Mouse (Mus musculus) megakaryocyte-erythroid progenitor cell, adult 5-6 weeks (primary cell): ENCODE results near the gene Fgfr2. TPM values are rescaled to one million over a fixed set of nuclear protein-coding genes. Genes with fewer than 3 reads are reported as not detected.

Experiments used
- ATAC-seq: replicated peaks from 2 replicates; pipeline ENCODE4 v1.8.0; 2016; ENCODE audit warnings: mild to moderate bottlenecking, inconsistent platforms; ENCODE audit not compliant: severe bottlenecking, poor library complexity, low FRiP score, low TSS enrichment
- total RNA-seq, 2 experiments: library from RNA; stranded (forward) in 1 of 2; stranded (reverse) in 1 of 2; fragments of 200-1000, 215-1000 nt in 1 of 2; fragments of >200 nt in 1 of 2; fragmentation: Nextera tagmentation in 1 of 2; gene quantifications; 2 replicates each; pipeline ENCODE4 v1.2.3; 2014 to 2017

Fgfr2 gene
- total RNA-seq, 2 experiments from 2014 or later: not detected

DNA sequence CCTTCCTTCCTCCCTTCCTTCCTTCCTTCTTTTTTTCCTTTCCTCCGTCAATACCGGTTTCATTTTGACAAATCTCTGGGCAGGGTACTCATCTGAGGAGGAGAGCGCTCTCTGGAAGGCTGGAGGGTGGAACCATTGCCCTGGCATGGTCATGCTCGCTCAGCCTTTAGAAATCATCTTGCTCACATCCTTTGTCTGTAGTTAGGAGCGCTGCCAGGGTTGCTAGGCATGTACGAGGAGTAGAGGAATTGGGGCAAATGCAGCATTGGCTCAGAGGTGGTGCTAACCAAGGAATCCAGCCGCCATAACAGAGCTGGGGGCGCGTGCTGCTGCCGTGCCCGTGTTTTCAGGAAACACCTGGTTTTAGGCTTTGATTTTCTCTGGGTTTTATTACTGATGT, 491.8 kb downstream of the Fgfr2 start:
- ATAC-seq: no peak

DNA sequence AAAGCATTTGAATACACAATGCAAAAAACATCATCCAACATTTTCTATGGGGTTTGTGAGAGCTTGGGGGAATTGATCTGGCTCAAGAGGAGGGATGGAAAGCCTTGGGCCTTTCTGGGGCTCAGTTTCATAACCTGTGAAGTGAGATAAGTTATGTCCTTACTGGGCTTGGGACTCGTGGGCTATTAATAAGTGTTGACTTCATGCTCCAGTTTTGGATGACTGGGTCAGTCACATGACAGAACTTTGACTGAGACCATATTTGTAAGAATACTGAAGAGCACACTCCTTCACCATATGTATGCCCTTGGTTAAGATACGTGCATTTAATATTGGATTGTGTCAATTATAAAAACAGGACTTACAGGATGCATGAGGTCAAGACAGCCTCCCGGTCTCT, 495.7 kb downstream of the Fgfr2 start:
- ATAC-seq: no peak

DNA sequence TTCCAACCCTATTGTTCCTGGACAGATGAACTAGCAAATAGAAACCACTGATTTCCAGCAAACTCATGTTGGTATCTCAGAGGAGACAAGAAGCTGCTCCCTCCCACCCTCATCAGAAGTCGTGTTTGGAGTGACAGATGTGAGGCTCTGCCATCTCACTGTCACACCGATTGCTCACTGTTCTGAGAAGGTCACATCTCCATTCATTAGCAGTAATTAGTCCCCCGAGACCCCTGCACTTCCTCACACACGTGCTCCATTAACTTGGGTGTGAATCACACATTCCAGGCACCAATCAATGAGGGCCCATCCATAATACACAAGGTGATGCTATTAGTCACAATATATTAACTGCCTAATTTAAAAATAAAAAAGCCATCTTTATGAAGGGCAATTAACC, 497.0 kb downstream of the Fgfr2 start:
- ATAC-seq: no peak

DNA sequence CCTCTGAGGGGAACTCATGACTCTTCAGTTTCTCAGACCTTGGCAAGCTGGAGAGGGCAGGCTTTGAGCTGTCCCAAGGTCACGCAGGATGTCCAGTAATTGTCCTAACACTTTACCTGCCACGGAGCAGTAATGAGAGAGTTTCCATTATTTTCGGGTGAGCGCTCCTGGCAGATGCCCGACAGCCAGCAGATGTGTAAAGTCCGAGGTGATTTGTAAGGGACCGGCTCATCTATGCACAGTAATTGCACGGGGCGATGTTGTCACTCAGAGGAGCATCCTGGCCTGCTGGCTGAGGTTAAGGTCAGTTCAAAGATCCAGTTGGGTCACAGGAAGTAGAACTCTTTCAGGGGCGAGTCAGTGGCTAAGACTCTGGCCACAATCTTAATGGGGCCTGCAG, 499.0 kb downstream of the Fgfr2 start:
- ATAC-seq: no peak

DNA sequence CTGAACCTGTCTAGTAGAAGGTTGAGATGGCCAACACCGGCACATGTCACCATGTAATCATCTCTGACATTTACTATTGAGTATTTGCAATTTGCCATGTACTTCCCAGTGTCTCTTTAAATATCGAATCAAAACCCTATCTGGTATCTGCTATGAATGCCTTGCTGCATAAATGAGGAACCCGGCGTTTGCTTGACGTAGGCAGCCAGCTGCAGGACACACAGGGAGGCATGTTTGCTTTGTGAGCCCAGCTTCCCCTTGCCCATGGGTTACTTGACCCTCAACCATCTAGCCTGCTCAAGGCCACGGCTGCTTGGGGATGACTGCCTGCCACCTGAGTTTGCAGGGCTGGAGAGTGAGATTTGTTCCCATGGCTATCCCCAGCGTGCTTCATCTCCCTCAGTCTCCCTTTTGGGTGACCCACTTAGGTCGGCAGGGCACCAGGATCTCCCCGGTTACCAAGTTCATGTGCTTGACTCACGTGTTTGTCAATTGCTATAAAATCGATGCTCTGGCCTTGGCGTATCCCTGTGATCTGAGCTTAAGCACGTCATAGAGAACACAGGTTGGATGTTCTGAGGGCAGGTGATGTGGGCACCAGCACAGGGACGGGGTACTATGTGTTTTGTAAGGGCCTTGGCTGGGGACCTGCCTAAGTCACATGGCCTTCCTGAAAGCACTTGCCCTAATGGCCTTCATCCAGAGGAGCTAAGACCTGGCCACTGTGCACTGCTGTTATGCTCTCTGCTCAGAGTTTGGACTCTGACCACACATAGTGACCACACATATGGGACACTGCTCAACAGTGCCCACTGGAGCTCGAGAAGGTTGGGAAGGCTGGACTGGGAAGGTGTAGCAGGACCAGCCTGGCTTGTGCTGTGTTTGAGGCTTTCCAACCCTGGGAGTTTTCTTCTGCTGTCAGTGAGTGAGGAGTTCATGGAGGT, 502.9 kb downstream of the Fgfr2 start:
- no peak for ATAC-seq

DNA sequence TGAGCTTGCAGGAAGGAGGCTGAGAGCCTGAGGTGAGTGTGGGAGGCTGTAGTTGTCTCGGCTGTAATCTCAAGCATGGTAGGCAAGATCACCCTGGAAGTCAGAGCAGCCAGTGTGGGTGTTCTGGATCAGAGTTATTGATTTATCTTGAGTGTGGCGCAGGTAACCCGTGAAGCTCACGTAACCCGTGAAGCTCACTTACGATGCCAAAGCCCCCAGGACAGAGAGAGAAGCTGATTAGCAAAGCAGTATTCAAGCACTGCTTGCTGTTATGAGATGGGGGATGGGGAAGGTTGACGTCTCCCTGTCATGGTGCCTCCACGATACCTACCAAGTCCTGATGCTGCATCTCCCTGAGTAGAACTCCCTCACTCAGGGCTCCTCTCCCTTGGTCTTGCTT, 503.6 kb downstream of the Fgfr2 start:
- ATAC-seq: no peak

DNA sequence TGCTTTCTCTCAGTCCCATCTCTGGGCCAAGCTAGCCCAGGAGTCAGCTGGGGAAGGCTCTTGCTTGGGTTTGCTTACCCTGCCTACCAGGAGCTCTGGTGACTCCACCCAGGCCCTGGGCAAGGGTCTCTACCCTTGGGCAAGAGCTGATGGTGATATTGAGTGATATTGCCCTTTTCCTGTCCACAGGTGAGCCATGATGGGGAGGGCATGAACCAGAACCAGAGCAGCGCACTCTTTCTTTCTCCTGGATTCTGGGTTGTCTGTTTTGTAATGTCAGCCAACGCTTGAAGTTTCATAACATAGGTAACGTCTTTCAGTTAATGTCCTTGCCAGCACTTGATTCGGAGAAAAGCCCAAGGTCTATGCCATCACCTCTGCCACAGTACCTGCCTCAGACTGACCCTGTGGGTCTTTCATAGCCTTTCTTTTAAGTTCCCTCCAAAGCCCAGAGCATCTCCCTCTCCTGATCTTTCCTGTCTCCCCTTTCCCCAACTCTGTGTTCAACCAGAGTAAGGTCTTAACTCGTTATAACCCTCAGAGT, 506.1 kb downstream of the Fgfr2 start:
- ATAC-seq: no peak

DNA sequence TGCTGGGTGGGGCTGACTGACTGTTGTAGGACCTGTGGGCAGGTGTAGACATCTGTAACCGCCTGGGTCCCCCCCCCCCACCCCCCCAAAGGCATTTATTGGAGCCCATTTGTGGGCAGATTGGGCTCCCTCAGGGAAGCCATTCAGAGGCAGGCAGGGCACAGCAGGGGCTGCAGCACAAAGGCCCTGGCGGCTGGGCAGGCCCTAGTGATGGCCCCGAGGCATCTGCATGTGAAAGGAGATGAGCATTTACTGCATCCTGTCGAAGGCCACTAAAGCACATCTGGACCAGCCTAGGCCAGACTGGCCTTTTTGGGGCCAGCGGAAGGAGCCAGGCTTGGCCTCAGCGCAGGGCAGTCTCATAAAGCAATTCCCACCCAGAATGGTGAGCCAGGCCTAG, 506.8 kb downstream of the Fgfr2 start:
- ATAC-seq: no peak

DNA sequence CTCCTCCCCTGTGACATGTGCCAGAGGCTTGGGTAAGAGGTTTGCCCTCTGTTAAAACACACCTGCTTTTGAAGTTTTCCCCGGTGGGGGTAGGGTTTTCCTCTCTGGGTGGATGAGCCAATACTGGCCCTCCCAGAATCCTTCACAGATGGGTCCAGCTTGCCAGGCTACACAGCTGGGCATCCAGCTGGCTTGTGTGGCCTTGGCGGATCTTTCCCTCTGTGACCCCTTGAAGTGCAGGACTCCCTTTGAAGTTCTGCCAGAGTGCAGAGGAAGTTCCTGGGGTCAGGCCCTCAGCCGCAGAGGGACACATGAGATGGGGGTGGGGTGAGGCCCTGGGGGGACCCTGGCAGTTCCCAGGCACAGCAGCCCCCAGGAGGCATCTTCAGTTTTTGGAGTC, 507.8 kb downstream of the Fgfr2 start:
- ATAC-seq: no peak

DNA sequence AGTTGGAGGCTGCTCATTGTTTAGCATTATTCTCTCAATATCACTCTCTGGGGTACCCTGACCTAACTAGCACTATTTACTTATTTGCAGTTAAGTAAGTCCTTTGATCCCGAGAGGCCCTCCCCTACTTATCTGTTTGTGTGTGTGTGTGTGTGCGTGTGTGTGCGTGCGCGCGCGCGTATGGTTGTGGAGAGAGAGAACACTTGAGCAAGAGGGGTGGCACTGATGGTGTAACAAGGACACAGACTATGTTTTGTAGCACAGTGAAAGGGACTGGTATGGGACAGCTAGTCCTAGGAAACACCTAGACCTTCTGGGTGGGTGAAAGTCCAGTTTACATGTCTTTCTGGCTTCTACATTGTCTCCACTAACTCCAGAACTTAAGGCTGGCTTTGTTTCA, 511.6 kb downstream of the Fgfr2 start:
- ATAC-seq: no peak

DNA sequence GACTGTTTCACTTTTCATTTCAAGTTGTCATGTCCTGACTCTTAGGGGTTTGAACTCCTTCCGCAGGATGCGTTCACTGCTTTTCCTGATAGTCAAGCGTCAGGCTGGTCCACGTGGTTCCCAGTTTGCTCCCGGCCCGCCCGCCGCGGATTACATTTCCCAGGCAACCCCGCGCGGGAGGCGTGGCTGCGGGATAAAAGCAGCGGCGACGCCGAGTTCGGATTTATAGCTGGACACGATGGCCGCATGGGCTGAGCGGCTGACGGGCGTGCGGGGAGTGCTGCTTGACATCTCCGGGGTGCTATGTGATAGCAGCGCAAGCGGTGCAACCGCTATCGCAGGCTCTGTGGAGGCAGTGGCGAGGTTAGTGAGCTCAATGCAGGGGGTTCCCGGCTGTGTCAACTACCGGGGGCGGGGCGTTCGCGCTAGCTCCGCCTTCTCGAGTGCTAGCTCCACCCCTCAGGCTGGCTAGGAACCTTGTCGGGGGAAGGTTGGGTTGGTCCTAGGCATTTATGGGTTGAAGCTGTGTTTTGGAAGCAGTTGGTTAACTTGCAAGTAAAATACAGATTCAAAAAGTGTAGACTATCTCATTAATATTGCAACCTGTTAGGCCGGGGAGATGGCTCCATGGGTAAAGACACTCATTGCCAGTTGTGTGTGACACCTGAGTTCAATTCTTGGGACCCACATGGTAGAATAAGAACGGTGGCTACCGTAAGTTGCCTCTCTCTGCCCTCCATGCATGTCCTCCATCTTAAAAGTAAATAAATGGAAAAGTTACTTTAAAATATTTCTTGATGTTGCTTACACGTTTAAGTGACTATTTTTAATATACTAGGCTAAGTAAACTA, 512.5 kb downstream of the Fgfr2 start, which contains the start of gene Lhpp:
TSS of gene Lhpp (plus strand) at position 171 of the 851 bp plus-strand sequence.
- peak; percentile 95 for ATAC-seq

DNA sequence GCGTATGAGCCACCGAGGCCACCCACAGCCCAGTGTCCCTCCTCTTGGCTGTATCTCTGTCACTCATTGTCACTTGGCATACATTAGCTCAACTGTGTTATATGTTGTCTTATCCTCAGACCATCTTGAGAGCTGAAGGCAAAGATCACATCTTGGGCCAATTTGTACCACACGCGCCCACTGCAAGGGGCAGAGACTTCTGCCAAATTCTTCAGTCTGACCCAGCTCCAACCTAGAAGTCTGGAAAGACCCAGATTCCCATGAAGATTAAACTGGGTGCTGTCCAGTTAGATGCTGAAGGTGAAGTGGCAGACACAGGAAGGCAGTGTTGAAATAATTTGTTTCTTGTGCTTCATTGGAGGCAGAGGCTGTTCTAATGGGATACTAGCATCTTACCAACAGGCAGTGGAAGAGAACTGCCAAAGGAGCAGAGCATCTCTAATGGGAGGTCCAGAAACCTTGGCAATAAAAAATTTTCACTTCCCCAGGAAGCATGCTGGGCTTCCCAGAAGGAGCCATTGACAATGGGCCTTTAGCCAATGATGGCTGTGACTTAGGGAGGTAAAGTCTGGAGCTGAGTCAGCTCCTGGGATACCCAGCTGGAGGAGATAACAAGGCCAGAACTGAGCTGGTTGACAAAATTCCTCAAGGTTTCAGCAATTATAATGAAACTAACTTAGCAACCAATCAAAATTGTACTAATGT, 514.7 kb downstream of the Fgfr2 start:
- no peak for ATAC-seq

DNA sequence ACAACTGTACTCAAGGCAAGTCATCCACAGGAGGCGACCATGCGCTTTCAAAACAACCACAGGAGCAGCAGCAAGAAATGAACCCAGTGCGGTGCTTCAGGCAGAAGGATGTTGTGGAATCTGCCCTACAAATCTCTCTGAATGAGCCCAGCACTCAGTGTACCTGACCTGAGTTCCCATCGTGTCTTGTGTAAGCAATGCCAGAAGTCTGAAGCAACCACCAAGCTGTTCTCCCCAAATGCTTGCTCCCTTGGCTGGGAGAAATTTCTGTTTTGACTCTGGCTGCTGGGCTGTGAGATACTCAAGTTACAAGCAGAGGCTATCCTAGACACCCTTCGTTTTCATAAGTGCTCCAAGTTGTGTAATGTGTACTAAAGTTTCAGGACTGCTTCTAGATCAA, 517.5 kb downstream of the Fgfr2 start:
- ATAC-seq: no peak

DNA sequence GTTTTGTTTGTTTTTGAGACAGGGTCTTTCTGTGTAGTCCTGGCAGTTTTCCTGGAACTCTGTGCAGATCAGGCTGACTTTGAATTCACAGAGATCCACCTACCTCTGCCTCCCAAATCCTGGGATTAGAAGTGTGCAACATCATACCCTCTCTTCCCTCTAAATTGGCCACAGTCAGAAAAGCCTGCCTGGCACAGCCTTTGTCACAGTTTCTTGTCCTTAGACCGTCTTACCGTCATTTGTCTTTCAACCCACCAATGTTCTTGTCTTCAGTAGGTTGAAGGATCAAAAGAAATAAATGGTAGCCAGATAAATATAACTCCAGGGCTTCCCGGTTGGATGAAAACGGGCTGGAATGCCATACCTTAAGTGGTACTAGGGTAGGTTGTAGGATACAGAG, 518.4 kb downstream of the Fgfr2 start:
- no peak for ATAC-seq

DNA sequence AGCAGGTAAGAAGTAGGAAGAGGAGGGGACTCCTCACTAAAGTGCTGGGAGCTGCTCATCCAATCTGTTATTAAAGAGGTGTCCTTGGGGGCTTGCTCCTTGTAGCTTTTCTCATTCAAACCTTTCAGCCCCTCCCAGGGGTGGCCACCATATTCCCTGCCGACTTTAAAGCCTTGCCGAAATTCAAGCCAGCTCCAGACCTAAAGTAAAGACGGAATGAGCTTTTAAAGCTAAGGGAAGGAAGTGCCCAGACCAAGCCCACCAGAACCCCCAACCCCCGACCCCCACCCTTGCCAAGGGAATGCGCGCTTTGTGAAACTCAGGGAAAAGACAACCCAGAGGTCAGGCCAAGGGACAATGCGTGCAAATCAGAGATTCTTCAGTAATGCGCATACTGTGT, 522.2 kb downstream of the Fgfr2 start:
- no peak for ATAC-seq

DNA sequence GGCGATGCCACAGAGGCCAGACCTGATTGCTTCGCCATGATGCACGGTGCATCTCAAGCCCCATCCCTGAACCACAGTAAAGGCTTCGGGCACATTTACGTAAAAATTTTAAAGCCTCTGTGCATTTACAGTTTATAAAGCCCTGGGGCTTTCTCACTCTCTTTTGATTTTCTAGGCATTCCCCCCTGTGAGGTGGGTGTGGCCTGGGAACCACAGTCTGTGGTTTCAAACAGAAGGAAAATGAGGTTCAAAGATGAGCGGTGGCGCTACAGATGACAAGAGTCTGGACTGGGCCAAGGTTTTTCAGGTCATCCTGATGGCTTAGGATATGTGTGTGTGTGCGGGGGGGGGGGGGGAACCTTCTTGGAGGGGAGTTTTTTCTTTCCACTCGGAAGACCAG, 523.1 kb downstream of the Fgfr2 start:
- no peak for ATAC-seq

DNA sequence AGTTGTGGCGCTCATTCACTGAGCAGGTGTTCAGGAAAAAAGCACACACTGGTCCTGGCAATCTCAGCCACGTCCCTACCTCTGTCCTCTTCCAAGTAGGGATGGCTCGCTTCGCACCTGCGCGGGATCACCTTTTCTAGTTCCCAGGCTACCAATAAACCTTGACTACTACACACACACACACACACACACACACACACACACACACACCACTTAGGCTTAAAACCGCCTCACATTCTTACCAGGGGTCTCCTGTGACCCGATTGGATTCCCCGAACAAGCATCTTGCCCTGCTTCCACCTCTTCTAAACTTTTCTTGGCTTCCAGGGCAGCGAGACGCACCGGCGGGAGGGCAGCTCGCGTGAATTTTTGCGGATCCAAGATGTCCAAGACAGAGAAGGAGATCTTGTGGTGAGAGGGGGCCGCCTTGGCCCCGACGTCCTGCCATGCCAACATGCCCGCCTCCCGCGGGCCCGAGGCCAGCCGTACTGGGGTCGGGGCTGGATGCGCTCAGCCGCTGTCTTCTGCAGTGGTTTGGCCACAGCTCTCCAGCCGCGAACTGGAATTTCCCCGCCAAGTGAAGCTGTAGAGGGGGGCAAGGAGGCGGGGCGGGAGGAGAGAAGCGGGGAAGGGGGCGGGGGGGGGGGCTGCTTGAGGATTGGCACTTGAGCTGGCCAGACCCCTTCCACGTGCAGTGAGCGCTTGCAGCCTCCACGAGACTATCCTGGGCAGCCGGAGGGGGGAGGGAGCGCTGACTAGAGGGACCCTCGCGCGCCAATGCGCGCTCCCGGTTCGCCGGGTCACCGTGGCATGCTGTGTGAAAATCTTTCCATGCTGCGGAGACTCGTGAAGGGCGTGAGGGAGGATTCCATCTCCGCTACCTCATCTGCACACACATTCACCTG, 523.8 kb downstream of the Fgfr2 start, which contains the start of gene Nkx1-2:
TSS of gene Nkx1-2 (minus strand) at position 567 of the 905 bp plus-strand sequence.
- ATAC-seq: no peak

DNA sequence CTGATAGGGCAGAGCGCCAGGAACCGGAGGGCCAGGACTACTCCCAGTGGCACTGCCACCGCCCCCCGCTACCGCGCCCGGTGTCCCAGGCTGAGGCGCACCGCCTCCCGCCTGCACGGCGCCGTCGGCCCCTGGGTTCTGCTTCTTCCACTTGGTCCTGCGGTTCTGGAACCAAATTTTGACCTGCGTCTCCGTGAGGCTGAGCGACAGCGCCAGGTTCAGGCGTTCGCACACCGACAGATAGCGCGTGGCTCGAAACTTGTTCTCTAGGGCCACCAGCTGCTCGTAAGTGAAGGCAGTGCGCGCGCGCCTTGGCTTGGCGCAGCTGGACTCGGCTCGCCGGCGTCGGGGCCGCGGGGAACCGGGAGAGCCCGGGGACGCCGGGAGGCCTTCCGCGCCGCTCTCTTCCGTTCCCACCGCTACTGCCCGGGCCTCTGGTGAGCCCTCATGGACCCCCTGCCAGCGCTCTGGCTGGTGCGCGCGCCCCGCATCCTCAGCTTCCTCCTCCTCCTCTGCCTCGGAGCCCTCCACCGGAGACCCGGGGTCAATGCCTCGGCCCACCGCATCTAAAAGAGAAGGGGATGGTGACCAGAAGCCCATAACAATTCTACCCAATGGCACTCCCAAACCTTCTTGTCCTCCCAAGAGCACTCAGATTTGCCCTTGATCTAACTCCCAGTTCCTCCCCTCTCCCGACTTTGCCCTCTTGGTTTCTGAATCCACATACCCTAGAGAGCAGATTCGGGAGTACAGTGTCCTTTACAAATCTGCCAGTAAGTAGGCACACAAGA, 525.7 kb downstream of the Fgfr2 start:
- peak; percentile 52 for ATAC-seq
